Mouse (Mus musculus) liver, embryonic 11.5 days (tissue): ENCODE data around the gene Ippk. TPM values are rescaled to one million over a fixed set of nuclear protein-coding genes. Genes with fewer than 3 reads are reported as not detected.

ENCODE experiments used
- ATAC-seq: fragments of 200-750 bp; cut with Nextera tagmentation; replicated peaks from 2 replicates; pipeline ENCODE4 v1.8.0; 2017; ENCODE audit warnings: moderate number of reproducible peaks, mild to moderate bottlenecking, moderate TSS enrichment, moderate library complexity; ENCODE audit not compliant: low FRiP score
- DNase-seq: peaks from one replicate; pipeline ENCODE4 v3.0.0-alpha.2; 2017; ENCODE audit warnings: low spot score
- H3K27ac ChIP-seq: fragments of 300-500 bp; sonication (generic); 2 replicates; pipeline ENCODE4 v1.5.1; 2014; ENCODE audit warnings: mild to moderate bottlenecking, low read depth, low read length, control low read depth
- H3K27me3 ChIP-seq: fragments of 300-500 bp; sonication (generic); replicated peaks from 2 replicates; pipeline ENCODE4 v1.6.1; 2014; ENCODE audit warnings: low read length, mixed read lengths; ENCODE audit not compliant: control insufficient read depth, insufficient read depth
- H3K36me3 ChIP-seq: fragments of 300-500 bp; sonication (generic); 2 replicates; pipeline ENCODE4 v1.6.1; 2014; ENCODE audit warnings: mild to moderate bottlenecking, low read length, moderate library complexity, mixed read lengths; ENCODE audit not compliant: control insufficient read depth, insufficient read depth
- H3K4me1 ChIP-seq: fragments of 300-500 bp; sonication (generic); replicated peaks from 2 replicates; pipeline ENCODE4 v1.6.1; 2014; ENCODE audit warnings: low read length, mixed read lengths; ENCODE audit not compliant: control insufficient read depth, insufficient read depth
- H3K4me2 ChIP-seq: fragments of 300-500 bp; sonication (generic); 2 replicates; pipeline ENCODE4 v1.6.1; 2014; ENCODE audit warnings: mild to moderate bottlenecking, control low read depth, moderate library complexity
- H3K4me3 ChIP-seq: fragments of 300-500 bp; sonication (generic); 2 replicates; pipeline ENCODE4 v1.5.1; 2014; ENCODE audit warnings: low read depth, low read length, control low read depth
- H3K9ac ChIP-seq: fragments of 300-500 bp; sonication (generic); 2 replicates; pipeline ENCODE4 v1.6.1; 2014; ENCODE audit warnings: low read depth, low read length, control low read depth
- H3K9me3 ChIP-seq: fragments of 300-500 bp; sonication (generic); 2 replicates; pipeline ENCODE4 v1.6.1; 2016; ENCODE audit warnings: low read length, inconsistent platforms, mixed read lengths; ENCODE audit not compliant: control insufficient read depth
- WGBS: fragments of 180-500 bp; shearing (Covaris S2); extraction: QIAGEN DNeasy Blood & Tissue Kit; methylation state at CpG from one replicate; pipeline ENCODE4 v1.1.7; 2014; 5-methylcytosine and 5-hydroxymethylcytosine counted together
- polyA plus RNA-seq: library from polyadenylated mRNA; unstranded; fragments of >200 nt; fragmentation: Nextera tagmentation; extraction: Ambion mirVana; gene quantifications from 2 replicates; pipeline ENCODE4 v1.2.1, GENCODE M21; 2014

Gene Ippk
- polyA plus RNA-seq, 1 experiment from 2014 or later: 19.0 TPM

GRCm38 (mm10) chr13:49467585-49467984 lies 46.5 kb downstream of the Ippk start:
- DNase-seq (no peak), ATAC-seq (no peak)
- 81% methylated on average over 2 of the region's 2 CpGs for WGBS
- no peak overlapping the region for H3K4me2 ChIP-seq
- H3K4me1 ChIP-seq: no peaks in the 10 kb centered on the region
- H3K27ac ChIP-seq: no peak overlapping the region
- H3K9ac ChIP-seq: no peak overlapping the region
- no peaks in the 10 kb centered on the region for H3K9me3 ChIP-seq
- no peaks in the 10 kb centered on the region; the same call in 1 of the 2 replicates for H3K36me3 ChIP-seq
- no peaks in the 10 kb centered on the region for H3K27me3 ChIP-seq
- H3K4me3 ChIP-seq: no peak overlapping the region

- WGBS: 85% methylated on average over 5 of the region's 5 CpGs
- H3K9ac ChIP-seq: no peak overlapping the region
- H3K9me3 ChIP-seq: no peaks in the 10 kb centered on the region
- DNase-seq (no peak), ATAC-seq (no peak)
- H3K36me3 ChIP-seq: no peaks in the 10 kb centered on the region; the same call in 1 of the 2 replicates
- no peak overlapping the region for H3K4me3 ChIP-seq
- no peak overlapping the region for H3K4me2 ChIP-seq
- H3K4me1 ChIP-seq: no peaks in the 10 kb centered on the region
- no peak overlapping the region for H3K27ac ChIP-seq
- no peaks in the 10 kb centered on the region for H3K27me3 ChIP-seq
Observed at GRCm38 (mm10) chr13:49469002-49469401, 48.0 kb downstream of the Ippk start.

GRCm38 (mm10) chr13:49470319-49470718 lies 49.3 kb downstream of the Ippk start:
- Histone ChIP-seq H3K9me3 (no peaks in the 10 kb centered on the region), H3K9ac (no peak overlapping the region), H3K27ac (no peak overlapping the region), H3K36me3 (no peaks in the 10 kb centered on the region; the same call in 1 of the 2 replicates), H3K27me3 (no peaks in the 10 kb centered on the region), H3K4me1 (no peaks in the 10 kb centered on the region), H3K4me2 (no peak overlapping the region), H3K4me3 (no peak overlapping the region)
- no peak for DNase-seq
- ATAC-seq: no peak
- 68% methylated on average over 4 of the region's 4 CpGs for WGBS

GRCm38 (mm10) chr13:49470806-49471205 lies 49.8 kb downstream of the Ippk start:
- 55% methylated on average over 4 of the region's 4 CpGs for WGBS
- H3K27me3 ChIP-seq: no peaks in the 10 kb centered on the region
- ATAC-seq (no peak), DNase-seq (no peak)
- H3K4me3 ChIP-seq: no peak overlapping the region
- no peak overlapping the region for H3K9ac ChIP-seq
- H3K27ac ChIP-seq: no peak overlapping the region
- H3K36me3 ChIP-seq: no peaks in the 10 kb centered on the region
- no peaks in the 10 kb centered on the region for H3K4me1 ChIP-seq
- no peak overlapping the region for H3K4me2 ChIP-seq
- H3K9me3 ChIP-seq: no peaks in the 10 kb centered on the region

GRCm38 (mm10) chr13:49471981-49472675 lies 51.1 kb downstream of the Ippk start:
- Histone ChIP-seq H3K4me3 (no peak overlapping the region), H3K36me3 (no peaks in the 10 kb centered on the region), H3K27me3 (no peaks in the 10 kb centered on the region), H3K9me3 (no peaks in the 10 kb centered on the region), H3K9ac (no peak overlapping the region), H3K4me2 (no peak overlapping the region), H3K27ac (no peak overlapping the region), H3K4me1 (no peaks in the 10 kb centered on the region)
- ATAC-seq: no peak
- DNase-seq: no peak
- 67% methylated on average over 4 of the region's 4 CpGs for WGBS

- Histone ChIP-seq H3K9me3 (no peaks in the 10 kb centered on the region), H3K4me2 (no peak overlapping the region), H3K9ac (no peak overlapping the region), H3K4me3 (no peak overlapping the region), H3K36me3 (no peaks in the 10 kb centered on the region), H3K27me3 (no peaks in the 10 kb centered on the region), H3K27ac (no peak overlapping the region), H3K4me1 (no peaks in the 10 kb centered on the region)
- ATAC-seq (no peak), DNase-seq (no peak)
- 86% methylated on average over 6 of the region's 6 CpGs for WGBS
Observed at GRCm38 (mm10) chr13:49472676-49473005, 51.6 kb downstream of the Ippk start.

GRCm38 (mm10) chr13:49477887-49478286 lies 56.8 kb downstream of the Ippk start:
- no peak overlapping the region for H3K4me3 ChIP-seq
- H3K27me3 ChIP-seq: no peaks in the 10 kb centered on the region
- DNase-seq: no peak
- no peak overlapping the region for H3K4me2 ChIP-seq
- 86% methylated on average over 3 of the region's 3 CpGs for WGBS
- H3K4me1 ChIP-seq: no peaks in the 10 kb centered on the region
- H3K9ac ChIP-seq: no peak overlapping the region
- H3K36me3 ChIP-seq: no peaks in the 10 kb centered on the region
- H3K27ac ChIP-seq: no peak overlapping the region
- ATAC-seq: no peak
- no peaks in the 10 kb centered on the region for H3K9me3 ChIP-seq

- no peak overlapping the region for H3K4me2 ChIP-seq
- no peak for ATAC-seq
- H3K36me3 ChIP-seq: no peaks in the 10 kb centered on the region
- H3K27me3 ChIP-seq: no peaks in the 10 kb centered on the region
- DNase-seq: no peak
- no peak overlapping the region for H3K4me3 ChIP-seq
- no peak overlapping the region for H3K9ac ChIP-seq
- H3K9me3 ChIP-seq: no peaks in the 10 kb centered on the region
- WGBS: 87% methylated on average over 6 of the region's 6 CpGs
- no peaks in the 10 kb centered on the region for H3K4me1 ChIP-seq
- H3K27ac ChIP-seq: no peak overlapping the region
Observed at GRCm38 (mm10) chr13:49478851-49479374, 57.9 kb downstream of the Ippk start.

GRCm38 (mm10) chr13:49479399-49479798 lies 58.4 kb downstream of the Ippk start:
- no peak for DNase-seq
- Histone ChIP-seq H3K4me1 (no peaks in the 10 kb centered on the region), H3K36me3 (no peaks in the 10 kb centered on the region), H3K4me3 (no peak overlapping the region), H3K4me2 (no peak overlapping the region), H3K27ac (no peak overlapping the region), H3K9ac (no peak overlapping the region), H3K9me3 (no peaks in the 10 kb centered on the region), H3K27me3 (no peaks in the 10 kb centered on the region)
- no peak for ATAC-seq
- 83% methylated on average over 4 of the region's 4 CpGs for WGBS
